Mouse (Mus musculus): ENCODE data around the gene Stk31. TPM values are rescaled to one million over a fixed set of nuclear protein-coding genes. Genes with fewer than 3 reads are reported as not detected.

Stk31 gene
- polyA plus RNA-seq, 1 experiment = not detected

Other genes starting within 250 kb of the Stk31 start
- 1.7 and 2.2 TPM in 2 replicates for gene Igf2bp3, start 180.6 kb upstream of the Stk31 start, polyA plus RNA-seq (2012; rRNA removed)
- 86.7 and 120 TPM in 2 replicates for gene Tra2a, start 131.6 kb upstream of the Stk31 start, polyA plus RNA-seq (2012; rRNA removed)
- gene Ccdc126, start 76.3 kb upstream of the Stk31 start, polyA plus RNA-seq (2012; rRNA removed) = 8.2 and 10.4 TPM in 2 replicates
- 5.2 and 5.9 TPM in 2 replicates for gene Fam221a, start 27.9 kb upstream of the Stk31 start, polyA plus RNA-seq (2012; rRNA removed)